Mouse (Mus musculus) lung, embryonic 14.5 days (tissue): ENCODE data around the gene Nckap5. TPM values are rescaled to one million over a fixed set of nuclear protein-coding genes. Genes with fewer than 3 reads are reported as not detected.

Experiments
- ATAC-seq: fragments of 200-750 bp; cut with Nextera tagmentation; 2 replicates; pipeline ENCODE4 v1.8.0; 2017; ENCODE audit warnings: mild to moderate bottlenecking, moderate TSS enrichment, moderate library complexity; ENCODE audit not compliant: insufficient read depth
- DNase-seq: peaks from one replicate; pipeline ENCODE4 v3.0.0-alpha.2; 2015
- H3K27ac ChIP-seq: fragments of 300-500 bp; sonication (generic); 2 replicates; pipeline ENCODE4 v1.5.1; 2014; ENCODE audit warnings: low read depth, mild to moderate bottlenecking, moderate library complexity
- H3K27me3 ChIP-seq: fragments of 300-500 bp; sonication (generic); 2 replicates; pipeline ENCODE4 v1.6.1; 2014; ENCODE audit warnings: low read length, control low read depth; ENCODE audit not compliant: insufficient read depth
- H3K36me3 ChIP-seq: fragments of 300-500 bp; sonication (generic); 2 replicates; pipeline ENCODE4 v1.6.1; 2014; ENCODE audit warnings: control low read depth; ENCODE audit not compliant: insufficient read depth
- H3K4me1 ChIP-seq: fragments of 300-500 bp; sonication (generic); 2 replicates; pipeline ENCODE4 v1.6.1; 2014; ENCODE audit warnings: antibody characterized with exemption, control low read depth; ENCODE audit not compliant: insufficient read depth
- H3K4me2 ChIP-seq: fragments of 300-500 bp; sonication (generic); 2 replicates; pipeline ENCODE4 v1.6.1; 2014; ENCODE audit warnings: mild to moderate bottlenecking
- H3K4me3 ChIP-seq: fragments of 300-500 bp; sonication (generic); 2 replicates; pipeline ENCODE4 v1.5.1; 2014; ENCODE audit warnings: low read depth, low read length
- H3K9ac ChIP-seq: fragments of 300-500 bp; sonication (generic); 2 replicates; pipeline ENCODE4 v1.6.1; 2014
- H3K9me3 ChIP-seq: fragments of 300-500 bp; sonication (generic); 2 replicates; pipeline ENCODE4 v1.6.1; 2016; ENCODE audit warnings: low read depth, low read length, control low read depth
- CTCF ChIP-seq: IDR thresholded peaks from 2 replicates; pipeline ENCODE4 v1.5.1; 2016; ENCODE audit warnings: antibody characterized with exemption, low read depth
- WGBS: fragments of 180-500 bp; shearing (Covaris S2); extraction: QIAGEN DNeasy Blood & Tissue Kit; methylation state at CpG from one replicate; pipeline ENCODE4 v1.1.7; 2014; 5-methylcytosine and 5-hydroxymethylcytosine counted together
- polyA plus RNA-seq: library from polyadenylated mRNA; unstranded; fragments of >200 nt; fragmentation: Nextera tagmentation; extraction: Ambion mirVana; gene quantifications from 2 replicates; pipeline ENCODE4 v1.2.1, GENCODE M21; 2014

Nckap5 gene
- polyA plus RNA-seq, 1 experiment from 2014 or later: 37.8 TPM

GRCm38 (mm10) chr1:126737554-126738290, 92.9 kb downstream of the Nckap5 start:
- Histone ChIP-seq H3K27ac (no peak overlapping the region), H3K4me1 (no peaks in the 10 kb centered on the region), H3K27me3 (no peaks in the 10 kb centered on the region), H3K4me2 (peak overlapping the region; percentile 57), H3K9me3 (no peaks in the 10 kb centered on the region), H3K4me3 (peak overlapping the region; percentile 24), H3K9ac (peak overlapping the region; percentile 3), H3K36me3 (no peaks in the 10 kb centered on the region)
- ATAC-seq (peak; percentile 75), DNase-seq (peak; percentile 71)
- 9% methylated on average over 18 of the region's 18 CpGs for WGBS
- TF ChIP-seq CTCF: no peak

- Histone ChIP-seq H3K9ac (no peak overlapping the region), H3K36me3 (no peaks in the 10 kb centered on the region), H3K9me3 (no peaks in the 10 kb centered on the region), H3K4me2 (no peak overlapping the region), H3K27ac (no peak overlapping the region), H3K27me3 (no peaks in the 10 kb centered on the region), H3K4me1 (no peaks in the 10 kb centered on the region), H3K4me3 (no peak overlapping the region)
- no peak for ATAC-seq
- TF ChIP-seq CTCF: no peak
- DNase-seq: no peak
Measured at GRCm38 (mm10) chr1:126731691-126732090, 98.9 kb downstream of the Nckap5 start.

- DNase-seq (peak; percentile 62), ATAC-seq (no peak)
- Histone ChIP-seq H3K9me3 (no peaks in the 10 kb centered on the region), H3K4me2 (no peak overlapping the region), H3K9ac (no peak overlapping the region), H3K4me1 (no peaks in the 10 kb centered on the region), H3K4me3 (no peak overlapping the region), H3K27ac (no peak overlapping the region), H3K27me3 (no peaks in the 10 kb centered on the region), H3K36me3 (no peaks in the 10 kb centered on the region)
- 55% methylated on average over 6 of the region's 6 CpGs for WGBS
- TF ChIP-seq CTCF: peak; percentile 60
Measured at GRCm38 (mm10) chr1:126726400-126727055, 104.1 kb downstream of the Nckap5 start.

GRCm38 (mm10) chr1:126725628-126726367, 104.8 kb downstream of the Nckap5 start:
- Histone ChIP-seq H3K27ac (no peak overlapping the region), H3K27me3 (no peaks in the 10 kb centered on the region), H3K4me1 (no peaks in the 10 kb centered on the region), H3K36me3 (no peaks in the 10 kb centered on the region), H3K4me2 (no peak overlapping the region), H3K4me3 (no peak overlapping the region), H3K9me3 (no peaks in the 10 kb centered on the region), H3K9ac (no peak overlapping the region)
- ATAC-seq (no peak), DNase-seq (no peak)
- no peak for TF ChIP-seq CTCF
- 42% methylated on average over 9 of the region's 9 CpGs for WGBS

- H3K27me3 ChIP-seq: no peaks in the 10 kb centered on the region
- no peak overlapping the region for H3K4me3 ChIP-seq
- WGBS: 67% methylated on average over 1 of the region's 1 CpGs
- no peaks in the 10 kb centered on the region for H3K36me3 ChIP-seq
- no peak overlapping the region for H3K9ac ChIP-seq
- ATAC-seq (no peak), DNase-seq (no peak)
- H3K4me2 ChIP-seq: no peak overlapping the region
- no peaks in the 10 kb centered on the region for H3K4me1 ChIP-seq
- no peaks in the 10 kb centered on the region for H3K9me3 ChIP-seq
- no peak overlapping the region for H3K27ac ChIP-seq
- TF ChIP-seq CTCF: no peak
Measured at GRCm38 (mm10) chr1:126721917-126722316, 108.7 kb downstream of the Nckap5 start.

- no peak overlapping the region for H3K9ac ChIP-seq
- 41% methylated on average over 5 of the region's 5 CpGs for WGBS
- TF ChIP-seq CTCF: no peak
Measured at GRCm38 (mm10) chr1:126719733-126720348, 110.8 kb downstream of the Nckap5 start.

More at GRCm38 (mm10) chr1:126719733-126720348, 110.8 kb downstream of the Nckap5 start:
- H3K27me3 ChIP-seq: no peaks in the 10 kb centered on the region
- H3K4me3 ChIP-seq: no peak overlapping the region
- no peaks in the 10 kb centered on the region for H3K4me1 ChIP-seq
- no peak overlapping the region for H3K4me2 ChIP-seq
- no peak overlapping the region for H3K27ac ChIP-seq
- DNase-seq (no peak), ATAC-seq (no peak)
- H3K36me3 ChIP-seq: no peaks in the 10 kb centered on the region
- no peaks in the 10 kb centered on the region for H3K9me3 ChIP-seq
